Mouse (Mus musculus) cerebellum, postnatal 4 days (tissue): ENCODE results near the gene Irf2bpl.

Experiments
- DNase-seq, 2 experiments: peaks; one replicate each; pipeline ENCODE4 v3.0.0; 2022; ENCODE audit warnings: low spot score in 2 of 2, mixed read lengths in 1 of 2

Irf2bpl gene

GRCm38 (mm10) chr12:86859924-86860790, 24.4 kb downstream of the Irf2bpl start:
- DNase-seq = no peak

GRCm38 (mm10) chr12:86858983-86859872, 25.4 kb downstream of the Irf2bpl start:
- DNase-seq = no peak

DNA sequence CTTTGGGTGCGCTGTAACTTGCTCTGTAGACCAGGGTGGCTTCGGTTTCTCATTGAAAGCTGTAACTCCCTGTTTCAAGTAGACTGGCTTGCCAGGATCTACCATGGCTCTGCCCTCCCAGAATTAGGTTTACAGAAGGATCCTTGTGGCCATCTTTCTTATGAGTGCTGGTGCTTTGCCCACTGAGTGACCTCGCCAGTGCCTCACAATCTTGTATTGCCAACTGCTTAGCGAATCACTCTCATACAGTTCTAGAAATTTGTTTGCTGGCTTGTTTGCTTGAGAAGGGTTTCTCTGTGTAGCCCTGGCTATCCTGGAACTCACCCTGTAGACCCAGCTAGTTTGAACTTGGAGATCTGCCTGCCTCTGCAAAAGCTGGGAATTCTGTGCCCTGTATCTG, 26.1 kb downstream of the Irf2bpl start:
- no peak for DNase-seq

- DNase-seq = no peak
These were observed 27.3 kb downstream of the Irf2bpl start for GRCm38 (mm10) chr12:86857290-86857689.

DNA sequence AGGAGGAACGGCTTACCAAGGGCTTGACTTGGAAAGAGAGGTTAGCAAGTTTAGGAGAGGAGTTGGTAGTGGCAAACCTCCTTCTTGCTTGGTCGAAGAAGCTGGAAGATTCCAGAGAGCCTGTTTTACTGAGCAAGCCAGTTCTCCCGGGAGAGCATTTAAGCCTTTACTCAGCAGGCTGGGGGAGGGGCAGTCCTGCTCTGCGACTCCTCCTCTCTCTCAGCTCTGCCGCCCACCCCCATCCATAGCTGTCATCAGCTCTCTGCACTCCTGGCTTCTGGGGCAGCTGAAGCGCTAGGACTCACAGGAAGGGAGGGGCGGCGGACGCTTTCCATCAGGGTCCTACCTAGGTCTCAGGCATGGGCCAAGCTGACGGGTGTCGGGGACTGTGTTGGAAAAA, 28.9 kb downstream of the Irf2bpl start:
- peak in 1 of 2 experiments; percentile 45 for DNase-seq

DNA sequence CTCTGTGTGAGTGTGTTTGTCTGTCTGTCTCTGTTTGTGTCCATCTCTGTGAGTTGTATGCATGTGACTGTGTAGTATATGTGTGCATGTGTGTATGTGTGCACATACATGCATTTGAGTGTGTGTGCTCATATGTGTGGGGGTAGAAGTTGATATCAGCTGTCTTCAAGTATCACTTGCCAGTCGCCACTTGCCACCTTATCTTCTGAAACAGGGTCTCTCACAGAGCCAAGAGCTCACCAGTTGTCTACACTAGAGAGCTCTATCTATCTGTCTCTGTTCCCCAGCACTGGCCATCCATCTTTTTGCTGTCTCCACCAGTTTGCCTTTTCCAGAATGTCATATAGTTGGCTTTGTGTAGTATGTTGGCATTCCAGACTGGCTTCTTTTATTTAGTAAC, 31.1 kb downstream of the Irf2bpl start:
- no peak for DNase-seq

DNA sequence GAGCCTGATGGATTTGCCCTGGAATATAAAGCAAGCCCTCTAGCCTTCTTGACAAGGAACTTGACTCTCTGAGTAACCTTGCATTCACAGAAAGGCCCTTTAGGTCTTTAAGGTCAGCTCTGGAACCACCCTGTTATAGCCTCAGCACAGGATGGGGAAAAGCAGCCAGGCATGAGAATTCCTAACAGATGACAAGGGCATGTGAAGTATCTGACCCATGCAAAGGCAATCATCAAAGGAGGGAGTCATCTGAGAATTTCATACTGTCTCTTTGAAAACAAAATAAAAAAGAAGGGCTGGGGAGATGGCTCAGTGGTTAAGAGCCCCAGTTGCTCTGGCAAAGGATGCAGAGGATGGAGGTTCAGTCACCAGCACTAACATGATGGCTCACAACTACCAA, 33.3 kb downstream of the Irf2bpl start:
- no peak for DNase-seq

- no peak for DNase-seq
These were observed 33.9 kb downstream of the Irf2bpl start for GRCm38 (mm10) chr12:86850746-86851145.

- peak; percentile 38 to 76 for DNase-seq
These were observed 34.5 kb downstream of the Irf2bpl start for GRCm38 (mm10) chr12:86849945-86850626.

DNA sequence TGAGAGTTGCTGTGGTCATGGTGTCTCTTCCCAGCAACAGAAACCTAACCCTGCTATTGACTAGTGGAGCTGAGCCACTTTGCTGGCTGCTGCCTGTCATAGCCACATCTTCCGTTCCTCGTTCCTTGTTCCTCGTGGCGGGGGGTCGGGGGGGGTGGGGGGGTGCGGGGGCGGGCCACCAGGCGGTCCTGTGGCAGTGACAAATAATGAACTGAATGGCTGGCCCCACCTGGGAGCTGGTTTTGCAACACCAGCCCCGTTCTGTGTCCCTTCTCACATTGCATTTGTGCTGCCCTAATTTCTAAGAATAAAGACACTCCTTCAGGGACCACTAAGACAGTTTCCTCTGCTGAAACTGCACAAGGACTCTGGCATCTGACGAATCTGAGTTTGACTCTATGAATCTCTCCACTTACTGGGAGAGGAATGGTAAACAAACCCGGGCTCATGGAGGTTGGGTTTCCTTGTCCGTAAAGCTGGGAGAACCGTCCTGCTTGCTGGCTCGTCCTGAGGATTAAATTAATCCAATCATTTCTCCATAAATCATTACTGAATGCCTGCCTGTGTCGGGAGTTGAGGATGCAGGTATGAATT, 41.6 kb downstream of the Irf2bpl start:
- no peak for DNase-seq

DNA sequence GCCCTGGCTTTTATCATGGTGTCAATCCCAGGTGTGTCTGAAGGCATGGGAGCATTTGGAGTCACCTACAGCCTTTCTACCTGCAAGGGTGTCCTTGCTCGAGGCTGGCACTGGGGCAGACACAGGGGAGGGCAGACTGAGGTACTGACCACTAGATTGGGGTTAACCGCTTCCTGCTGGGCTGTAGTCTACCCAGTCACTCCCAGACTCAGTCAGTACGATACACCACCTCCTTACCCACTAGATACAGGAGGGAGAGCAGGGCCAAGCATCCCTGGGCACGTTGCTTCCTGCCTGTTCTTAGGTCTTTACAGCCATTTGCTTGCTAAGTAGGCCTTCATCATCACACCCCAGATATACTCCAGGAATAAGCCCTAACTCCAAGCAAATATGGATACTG, 44.1 kb downstream of the Irf2bpl start:
- no peak for DNase-seq

DNA sequence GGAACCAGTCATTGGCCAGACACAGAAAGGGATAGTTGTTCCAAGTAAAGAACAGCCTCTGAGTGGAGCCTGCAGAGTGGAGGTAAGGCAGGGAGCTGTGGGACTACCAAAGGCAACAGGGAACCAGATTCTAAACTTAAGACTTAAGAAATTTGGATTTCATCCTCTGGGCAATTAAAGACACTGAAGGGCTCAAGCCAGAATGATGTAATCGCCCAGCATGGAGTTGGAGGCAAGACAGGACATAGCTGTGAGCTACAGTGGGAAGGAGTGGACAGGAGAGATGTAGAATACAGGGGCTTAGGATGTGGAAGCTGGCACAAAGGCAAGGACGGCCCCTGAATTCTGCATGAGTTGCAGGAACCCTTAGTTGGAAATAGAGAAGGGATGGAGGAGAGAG, 46.4 kb downstream of the Irf2bpl start:
- no peak for DNase-seq

DNA sequence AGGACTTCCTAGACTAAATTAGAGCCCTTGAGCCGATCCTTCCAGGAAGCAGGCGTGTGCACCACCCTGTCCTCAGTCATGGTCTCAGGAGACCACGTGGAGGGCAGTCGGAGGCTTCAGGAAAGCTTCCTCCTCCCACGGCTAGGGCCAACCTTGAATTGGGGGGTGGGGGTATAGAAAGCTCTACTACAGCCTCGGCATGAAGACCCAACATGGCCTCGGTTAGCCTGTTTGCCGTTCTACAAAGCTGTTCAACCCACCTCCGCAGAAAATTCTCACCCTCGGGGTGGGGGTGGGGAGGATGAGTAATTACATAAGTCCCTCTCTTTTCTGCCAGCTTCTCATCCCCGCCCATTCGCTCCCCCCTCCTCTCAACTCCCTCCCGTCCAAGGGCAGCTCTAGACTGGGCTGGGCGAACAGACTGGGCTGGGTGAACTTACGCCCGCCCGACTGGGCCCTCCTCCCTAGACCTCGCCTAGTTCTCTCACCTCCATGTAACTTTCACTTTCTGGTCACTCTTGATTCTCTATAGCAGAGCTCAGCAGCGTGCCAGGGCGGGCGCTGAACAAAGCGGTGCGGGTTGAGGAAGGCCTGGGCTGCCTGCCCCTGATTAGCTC, 48.1 kb downstream of the Irf2bpl start:
- DNase-seq = peak in 1 of 2 experiments; percentile 18

DNA sequence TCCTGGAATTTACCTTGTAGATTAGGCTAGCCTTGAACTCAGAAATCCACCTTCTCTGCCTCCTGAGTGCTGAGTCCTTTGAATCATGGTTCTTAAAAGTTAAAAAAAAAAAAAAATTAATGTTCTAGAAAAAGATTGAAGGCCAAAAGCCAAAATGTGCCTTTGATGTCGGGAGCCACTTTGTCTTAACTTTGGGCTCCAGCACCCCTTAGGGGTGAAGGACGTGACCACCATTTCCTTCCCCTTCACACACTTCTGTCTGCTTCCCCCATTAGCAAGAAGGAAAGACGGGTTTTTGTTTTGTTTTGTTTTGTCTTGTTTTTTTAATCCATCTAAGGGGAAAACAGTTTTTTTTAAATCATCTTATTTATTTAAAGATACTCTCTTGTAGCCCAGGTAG, 48.7 kb downstream of the Irf2bpl start:
- no peak for DNase-seq

DNA sequence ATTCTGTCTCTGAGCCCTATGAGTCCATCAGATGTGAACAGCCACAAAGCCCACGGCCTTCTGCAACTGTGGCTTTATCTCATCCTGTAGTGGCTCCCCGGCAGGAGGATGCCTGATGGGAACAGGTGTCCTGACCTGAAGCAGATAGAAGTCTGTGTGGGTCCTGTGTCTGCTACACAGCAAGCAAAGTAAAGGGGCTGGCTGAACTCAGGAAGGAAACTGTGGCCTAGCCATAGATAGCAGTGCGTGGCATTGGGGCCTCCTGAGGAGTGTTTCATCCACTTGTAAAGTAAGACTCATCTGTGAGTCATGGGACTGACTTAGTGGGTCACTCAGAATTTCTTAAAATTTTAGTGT, 50.2 kb downstream of the Irf2bpl start:
- no peak for DNase-seq

DNA sequence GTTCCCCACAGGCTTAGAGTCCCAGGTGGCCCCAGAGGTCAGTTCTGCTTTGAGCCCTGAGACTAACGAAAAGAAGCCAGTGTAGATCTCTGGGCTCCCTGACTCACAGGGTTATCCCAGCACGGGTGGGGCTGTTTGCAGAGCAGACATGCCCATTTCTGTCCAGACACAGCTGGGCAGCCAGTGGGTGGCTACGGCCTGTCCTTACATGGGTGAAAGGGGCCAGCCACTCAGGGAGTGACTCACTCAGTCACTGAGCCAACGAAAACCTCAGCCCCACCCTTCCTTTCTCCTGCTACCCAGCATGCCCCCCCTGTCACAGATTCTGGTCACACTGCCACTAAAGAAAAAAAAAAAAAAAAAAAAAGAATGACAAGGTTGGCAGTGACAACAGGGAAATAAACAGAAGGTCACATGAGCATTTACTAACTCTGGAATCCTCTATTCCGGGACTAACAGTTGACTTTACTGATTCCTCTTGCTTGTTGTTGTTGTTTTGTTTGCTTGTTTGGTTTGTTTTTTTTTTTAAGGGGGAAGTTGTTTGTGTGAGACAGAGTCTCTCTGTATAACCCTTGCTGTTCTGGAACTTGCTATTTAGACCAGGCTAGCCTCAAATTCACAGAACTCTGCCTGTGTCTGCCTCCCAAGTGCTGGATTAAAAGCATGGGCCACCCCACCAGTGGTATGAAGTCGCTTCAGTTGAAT, 50.7 kb downstream of the Irf2bpl start:
- no peak for DNase-seq

DNA sequence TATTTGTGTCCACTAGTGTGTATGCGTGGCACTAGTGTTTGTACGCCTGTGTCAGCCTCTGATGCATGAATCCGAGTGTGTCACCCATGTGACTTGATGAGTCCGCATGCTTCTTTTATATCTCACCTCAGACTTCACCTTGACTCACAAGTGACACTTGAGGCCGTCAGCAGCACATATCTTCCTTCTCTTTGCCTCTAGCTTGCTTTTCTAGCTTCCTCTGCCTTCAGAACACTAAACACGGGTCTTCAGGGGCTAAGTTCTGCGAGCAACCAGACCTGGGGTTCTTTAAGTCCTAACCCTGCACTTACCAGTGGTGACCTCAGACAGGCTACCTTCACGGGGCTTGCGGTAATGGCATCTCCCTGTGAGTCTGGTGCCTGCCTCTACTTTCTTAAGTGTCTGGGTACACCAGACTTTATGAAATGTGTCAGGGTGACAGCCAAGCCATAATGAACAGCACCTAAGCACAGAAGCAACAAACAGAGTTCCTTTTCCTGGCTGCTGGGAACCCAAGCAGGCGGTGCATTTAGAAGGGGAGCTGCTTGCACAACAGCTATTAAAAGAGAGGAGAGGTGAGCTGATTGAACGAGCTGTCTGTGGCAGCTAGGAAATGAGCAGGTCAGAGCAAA, 51.9 kb downstream of the Irf2bpl start:
- DNase-seq = no peak

- peak in 1 of 2 experiments; percentile 51 for DNase-seq
These were observed 52.7 kb downstream of the Irf2bpl start for GRCm38 (mm10) chr12:86831591-86832550.
